Mouse (Mus musculus) testis, postnatal 10 days (tissue): Measurements from ENCODE around the gene Ackr3.

ENCODE experiments used
- DNase-seq: peaks from one replicate; pipeline ENCODE4 v3.0.0; 2021; ENCODE audit warnings: low spot score

The Ackr3 gene

GRCm38 (mm10) chr1:90203783-90204690 lies at the start of gene Ackr3:
Ackr3 (plus strand) TSS chr1:90203980.
- DNase-seq, result peak; percentile 88

GRCm38 (mm10) chr1:90156589-90156988 lies 47.2 kb upstream of the Ackr3 start:
- DNase-seq, result no peak

- DNase-seq, result peak; percentile 58
Measured at GRCm38 (mm10) chr1:90159927-90160326, 43.9 kb upstream of the Ackr3 start.

GRCm38 (mm10) chr1:90161623-90162022 lies 42.2 kb upstream of the Ackr3 start:
- no peak for DNase-seq

- DNase-seq, result no peak
Measured at GRCm38 (mm10) chr1:90162379-90162857, 41.4 kb upstream of the Ackr3 start.

- DNase-seq, result no peak
Measured at GRCm38 (mm10) chr1:90163161-90163560, 40.6 kb upstream of the Ackr3 start.

GRCm38 (mm10) chr1:90164319-90164718 lies 39.5 kb upstream of the Ackr3 start:
- DNase-seq, result no peak

GRCm38 (mm10) chr1:90174338-90174737 lies 29.4 kb upstream of the Ackr3 start:
- DNase-seq, result no peak

GRCm38 (mm10) chr1:90176223-90176622 lies 27.6 kb upstream of the Ackr3 start:
- no peak for DNase-seq

- DNase-seq, result no peak
Measured at GRCm38 (mm10) chr1:90177565-90177964, 26.2 kb upstream of the Ackr3 start.

- no peak for DNase-seq
Measured at GRCm38 (mm10) chr1:90177978-90178377, 25.8 kb upstream of the Ackr3 start.

- DNase-seq, result no peak
Measured at GRCm38 (mm10) chr1:90180479-90180878, 23.3 kb upstream of the Ackr3 start.

- no peak for DNase-seq
Measured at GRCm38 (mm10) chr1:90180966-90181699, 22.6 kb upstream of the Ackr3 start.

- DNase-seq, result no peak
Measured at GRCm38 (mm10) chr1:90182521-90182920, 21.3 kb upstream of the Ackr3 start.

GRCm38 (mm10) chr1:90183602-90184001 lies 20.2 kb upstream of the Ackr3 start:
- no peak for DNase-seq

- DNase-seq, result no peak
Measured at GRCm38 (mm10) chr1:90186173-90186572, 17.6 kb upstream of the Ackr3 start.

- no peak for DNase-seq
Measured at GRCm38 (mm10) chr1:90186874-90187273, 16.9 kb upstream of the Ackr3 start.

- DNase-seq, result no peak
Measured at GRCm38 (mm10) chr1:90189046-90189445, 14.7 kb upstream of the Ackr3 start.

- no peak for DNase-seq
Measured at GRCm38 (mm10) chr1:90201246-90201645, 2.5 kb upstream of the Ackr3 start.

GRCm38 (mm10) chr1:90201655-90202054 lies 2.1 kb upstream of the Ackr3 start:
- DNase-seq, result no peak

GRCm38 (mm10) chr1:90202207-90202978 lies 1.4 kb upstream of the Ackr3 start:
- peak; percentile 87 for DNase-seq

- DNase-seq, result no peak
Measured at GRCm38 (mm10) chr1:90203341-90203740, 439 bp upstream of the Ackr3 start.
